Mouse (Mus musculus) spleen, adult 2 months (tissue): ENCODE measurements around the gene Cers3. TPM values are rescaled to one million over a fixed set of nuclear protein-coding genes. Genes with fewer than 3 reads are reported as not detected.

Experiments used
- DNase-seq, 2 experiments: peaks; one replicate each; pipeline versions ENCODE4 v3.0.0 to v3.0.0-alpha.2; 2012 to 2021; ENCODE audit warnings: low spot score in 2 of 2, low read depth in 1 of 2
- H3K27ac ChIP-seq: fragments of 200-500 bp; 2 replicates; pipeline ENCODE4 v1.5.1; 2012; ENCODE audit warnings: low read length, inconsistent platforms; ENCODE audit not compliant: insufficient read depth
- H3K27me3 ChIP-seq: fragments of 200-500 bp; 2 replicates; pipeline ENCODE4 v1.6.1; 2012; ENCODE audit warnings: mild to moderate bottlenecking, moderate library complexity, low read length, inconsistent platforms; ENCODE audit not compliant: control insufficient read depth, insufficient read depth
- H3K36me3 ChIP-seq: fragments of 200-500 bp; 2 replicates; pipeline ENCODE4 v1.6.1; 2012; ENCODE audit warnings: mild to moderate bottlenecking, low read length, inconsistent platforms; ENCODE audit not compliant: control insufficient read depth, insufficient read depth
- H3K4me1 ChIP-seq: fragments of 200-500 bp; 2 replicates; pipeline ENCODE4 v1.6.1; 2011; ENCODE audit warnings: inconsistent platforms; ENCODE audit not compliant: control insufficient read depth, insufficient read depth, insufficient read length
- H3K4me3 ChIP-seq: fragments of 200-500 bp; 2 replicates; pipeline ENCODE4 v1.5.1; 2011; ENCODE audit warnings: mild to moderate bottlenecking, inconsistent platforms; ENCODE audit not compliant: insufficient read depth, insufficient read length; ENCODE audit errors: extremely low read depth
- CTCF ChIP-seq: fragments of 200-500 bp; IDR thresholded peaks from 2 replicates; pipeline ENCODE4 v1.5.1; 2011; ENCODE audit warnings: mild to moderate bottlenecking, inconsistent platforms; ENCODE audit not compliant: insufficient read depth, insufficient read length, insufficient replicate concordance; ENCODE audit errors: extremely low read depth
- POLR2A ChIP-seq: fragments of 200-500 bp; IDR thresholded peaks from 2 replicates; pipeline ENCODE4 v1.6.1; 2011; ENCODE audit warnings: low read depth, low read length, inconsistent platforms
- WGBS: fragments of 180-500 bp; shearing (Covaris S2); methylation state at CpG from one replicate; pipeline ENCODE4 v1.1.7; 2018; 5-methylcytosine and 5-hydroxymethylcytosine counted together
- polyA plus RNA-seq: library from polyadenylated mRNA; depleted of rRNA; stranded (reverse); fragments of >200 nt; gene quantifications from 2 replicates; pipeline ENCODE4 v1.2.3, GENCODE M21; 2012; rRNA removed

Cers3 gene
- polyA plus RNA-seq, 1 experiment: not detected

DNA sequence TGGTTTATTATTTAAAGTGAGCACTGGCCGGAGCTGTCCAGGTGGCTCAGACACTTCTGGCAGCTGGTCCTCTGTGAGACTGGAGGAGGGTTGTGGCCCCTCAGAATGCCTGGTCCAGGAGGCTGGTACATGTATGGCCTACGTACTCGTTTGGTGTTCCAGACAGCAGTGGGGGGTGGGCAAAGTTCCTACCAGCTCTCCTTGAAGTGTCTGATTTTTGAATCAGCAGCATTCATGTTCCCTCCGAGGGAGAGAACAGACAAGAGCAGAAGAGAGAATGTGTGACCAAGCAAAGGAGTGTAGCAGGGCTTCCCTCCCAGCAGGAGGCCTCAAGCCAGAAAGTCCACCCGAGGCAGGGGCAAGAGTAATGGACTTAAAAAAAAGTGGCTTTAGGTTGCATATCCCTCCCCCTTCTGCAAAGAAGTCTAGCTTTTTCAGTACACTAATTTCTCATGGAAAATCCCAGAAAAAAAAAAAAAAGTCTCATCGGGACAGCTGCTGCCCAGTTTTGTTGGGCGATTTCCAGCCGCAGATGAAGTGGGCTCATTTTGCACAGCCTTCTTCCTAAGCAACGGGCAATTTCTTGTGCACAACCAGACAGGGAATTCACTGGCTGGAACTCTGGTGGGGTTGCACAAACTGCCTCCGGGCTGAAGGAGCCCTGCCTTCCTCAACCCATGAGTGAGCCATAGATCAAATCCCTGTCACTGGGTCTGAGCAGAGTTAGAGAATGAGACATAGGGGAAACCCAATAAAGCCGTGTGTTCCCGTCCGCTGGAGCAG is 124.6 kb downstream of the Cers3 start:
- 81% methylated on average over 13 of the region's 13 CpGs for WGBS
- H3K4me3 ChIP-seq: no peak overlapping the region
- H3K27ac ChIP-seq: peak overlapping the region; percentile 29; the same call in 1 of the 2 replicates
- no peaks in the 10 kb centered on the region for H3K36me3 ChIP-seq
- peaks cover 6% of the 10 kb centered on the region; the same call in 1 of the 2 replicates for H3K4me1 ChIP-seq
- no peak for DNase-seq
- H3K27me3 ChIP-seq: no peaks in the 10 kb centered on the region
- TF ChIP-seq CTCF (no peak), POLR2A (no peak)

- H3K27ac ChIP-seq: no peak overlapping the region
- no peaks in the 10 kb centered on the region for H3K27me3 ChIP-seq
- H3K36me3 ChIP-seq: no peaks in the 10 kb centered on the region
- WGBS: 82% methylated on average over 7 of the region's 7 CpGs
- H3K4me3 ChIP-seq: no peak overlapping the region
- H3K4me1 ChIP-seq: peaks cover 6% of the 10 kb centered on the region; the same call in 1 of the 2 replicates
- TF ChIP-seq CTCF: no peak
- no peak for DNase-seq
Measured at GRCm38 (mm10) chr7:66871520-66871919, 128.2 kb downstream of the Cers3 start.

- Histone ChIP-seq H3K36me3 (no peaks in the 10 kb centered on the region), H3K4me3 (no peak overlapping the region), H3K27me3 (no peaks in the 10 kb centered on the region), H3K4me1 (peaks cover 1% of the 10 kb centered on the region; the same call in 1 of the 2 replicates), H3K27ac (no peak overlapping the region)
- TF ChIP-seq POLR2A (no peak), CTCF (no peak)
- WGBS: 92% methylated on average over 14 of the region's 14 CpGs
- no peak for DNase-seq
Measured at GRCm38 (mm10) chr7:66871940-66872511, 128.7 kb downstream of the Cers3 start.

GRCm38 (mm10) chr7:66873235-66873634 is 129.9 kb downstream of the Cers3 start:
- TF ChIP-seq CTCF: no peak
- no peak for TF ChIP-seq POLR2A
- H3K27ac ChIP-seq: no peak overlapping the region
- H3K36me3 ChIP-seq: no peaks in the 10 kb centered on the region
- no peak overlapping the region for H3K4me3 ChIP-seq
- H3K4me1 ChIP-seq: no peaks in the 10 kb centered on the region
- no peaks in the 10 kb centered on the region for H3K27me3 ChIP-seq
- no peak for DNase-seq
- WGBS: 87% methylated on average over 2 of the region's 2 CpGs

Other genes with a start within 250 kb of the Cers3 start
- gene Asb7, start 53.9 kb upstream of the Cers3 start, polyA plus RNA-seq: 2.3 and 2.6 TPM in 2 replicates
- gene Lins1, start 53.6 kb upstream of the Cers3 start, polyA plus RNA-seq: 2.8 and 3.5 TPM in 2 replicates
- gene Adamts17, start 96.2 kb downstream of the Cers3 start, polyA plus RNA-seq: 0.29 and 0.34 TPM in 2 replicates